Mouse (Mus musculus): ENCODE data around the gene Cxcl14. TPM values are rescaled to one million over a fixed set of nuclear protein-coding genes. Genes with fewer than 3 reads are reported as not detected.

Gene Cxcl14
- polyA plus RNA-seq, 1 experiment from 2014 or later = 4.9 TPM

DNA sequence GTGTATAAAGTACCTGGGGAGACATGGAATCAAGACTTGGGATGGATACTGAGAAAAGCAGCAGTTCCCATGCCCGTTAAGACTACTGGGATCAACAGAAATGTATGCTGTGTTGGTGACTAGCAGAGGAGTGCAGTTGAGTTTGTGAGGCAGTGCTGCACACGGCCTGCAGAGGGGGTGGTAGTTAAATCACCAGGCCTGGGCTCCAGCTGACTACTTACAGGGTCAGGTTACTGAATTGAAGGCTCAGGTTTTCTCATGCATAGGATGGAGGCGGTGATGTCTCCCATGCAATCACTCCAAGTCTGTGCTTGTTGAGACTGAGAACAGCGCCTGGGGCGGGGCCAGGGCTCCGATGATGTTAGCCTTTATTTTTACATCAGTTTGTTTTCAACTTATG, 31.4 kb upstream of the Cxcl14 start:
- WGBS = 21% methylated on average over 6 of the region's 6 CpGs
- Histone ChIP-seq H3K27ac (no peak overlapping the region), H3K27me3 (0 out of 2 replicates have a peak, but pooled peaks cover 3% of the 10 kb centered on the region), H3K4me1 (replicated peaks) (peaks cover 11% of the 10 kb centered on the region), H3K9ac (no peak overlapping the region), H3K4me2 (no peak overlapping the region), H3K36me3 (no peaks in the 10 kb centered on the region), H3K4me3 (no peak overlapping the region), H3K9me3 (no peaks in the 10 kb centered on the region)
- no peak for ATAC-seq (ENCODE audit: low FRiP score)

DNA sequence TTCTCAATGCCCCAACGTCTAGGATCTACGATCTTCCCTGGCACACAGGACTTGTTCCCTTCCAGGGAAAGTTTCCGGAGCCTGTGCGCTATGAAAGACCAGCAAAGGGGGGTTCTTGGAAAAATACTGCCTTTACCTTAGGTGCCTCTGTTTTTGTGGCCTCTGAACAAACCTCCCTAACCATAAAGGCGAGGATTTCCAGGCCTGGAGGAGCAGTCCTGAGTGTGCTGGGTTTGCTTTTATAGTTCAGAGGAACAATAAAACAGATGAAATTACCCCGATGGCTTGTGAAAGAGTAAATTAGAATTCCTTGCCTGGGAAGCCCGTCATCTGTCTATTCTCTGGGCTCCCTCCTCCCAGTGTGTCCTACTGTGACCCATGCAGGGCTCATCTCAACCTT, 25.3 kb upstream of the Cxcl14 start:
- 75% methylated on average over 7 of the region's 7 CpGs for WGBS
- Histone ChIP-seq H3K4me1 (replicated peaks) (no peaks in the 10 kb centered on the region; the same call in 1 of the 2 replicates), H3K9me3 (no peaks in the 10 kb centered on the region), H3K4me2 (no peak overlapping the region), H3K27me3 (no peaks in the 10 kb centered on the region), H3K36me3 (no peaks in the 10 kb centered on the region), H3K9ac (no peak overlapping the region), H3K4me3 (no peak overlapping the region), H3K27ac (no peak overlapping the region)
- ATAC-seq (ENCODE audit: low FRiP score) = no peak

DNA sequence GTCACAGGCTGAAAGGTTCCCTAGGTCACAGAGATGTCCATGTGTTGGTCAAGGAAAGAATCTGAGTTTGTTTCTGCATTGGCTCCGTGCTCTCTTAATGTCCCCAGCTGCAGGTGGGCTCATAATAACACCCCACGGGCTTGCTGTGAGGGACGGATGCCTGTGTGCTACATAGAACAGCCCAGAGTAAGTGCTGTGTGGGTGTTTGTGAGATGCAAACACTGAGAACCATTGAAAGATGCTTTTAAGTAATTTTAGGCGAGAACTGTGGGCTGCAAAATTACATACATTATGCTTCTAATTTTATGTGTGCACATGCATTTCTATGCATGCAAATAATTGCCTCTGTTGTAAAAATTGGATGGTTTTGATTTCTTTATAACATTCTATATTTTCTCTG, 20.6 kb upstream of the Cxcl14 start:
- no peak for ATAC-seq (ENCODE audit: low FRiP score)
- peaks cover 7% of the 10 kb centered on the region for H3K4me1 ChIP-seq (replicated peaks)
- H3K9me3 ChIP-seq = no peaks in the 10 kb centered on the region
- WGBS = 76% methylated on average over 4 of the region's 4 CpGs
- no peak overlapping the region for H3K4me2 ChIP-seq
- no peaks in the 10 kb centered on the region for H3K36me3 ChIP-seq
- no peaks in the 10 kb centered on the region for H3K27me3 ChIP-seq
- H3K4me3 ChIP-seq = no peak overlapping the region
- no peak overlapping the region for H3K9ac ChIP-seq
- no peak overlapping the region for H3K27ac ChIP-seq

DNA sequence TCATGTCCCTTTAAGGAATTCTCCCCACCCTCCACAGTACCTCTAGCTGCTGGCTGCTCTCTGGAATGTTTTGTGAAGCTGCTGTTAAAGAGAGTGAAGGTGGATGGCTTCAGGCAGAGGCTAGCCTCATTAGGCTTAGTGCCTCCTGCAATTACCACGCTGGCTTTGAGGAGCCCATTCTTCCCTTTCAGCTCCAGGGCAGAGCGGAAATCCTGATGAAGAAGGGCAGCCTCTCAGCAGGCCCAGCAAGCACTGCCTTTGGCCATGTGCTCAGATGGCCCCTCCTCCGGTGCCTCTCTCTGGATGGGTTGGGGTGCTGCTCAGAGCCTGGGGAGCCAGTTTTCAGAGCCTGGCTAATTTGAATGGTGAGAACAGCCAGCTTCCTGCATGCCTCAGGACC, 18.9 kb upstream of the Cxcl14 start:
- Histone ChIP-seq H3K27me3 (no peaks in the 10 kb centered on the region), H3K4me1 (replicated peaks) (peaks cover 7% of the 10 kb centered on the region), H3K9me3 (peaks cover 4% of the 10 kb centered on the region; the same call in 1 of the 2 replicates), H3K27ac (no peak overlapping the region), H3K4me2 (no peak overlapping the region), H3K4me3 (no peak overlapping the region), H3K36me3 (no peaks in the 10 kb centered on the region), H3K9ac (no peak overlapping the region; the same call in 1 of the 2 replicates)
- no peak for ATAC-seq (ENCODE audit: low FRiP score)
- 38% methylated on average over 3 of the region's 3 CpGs for WGBS

DNA sequence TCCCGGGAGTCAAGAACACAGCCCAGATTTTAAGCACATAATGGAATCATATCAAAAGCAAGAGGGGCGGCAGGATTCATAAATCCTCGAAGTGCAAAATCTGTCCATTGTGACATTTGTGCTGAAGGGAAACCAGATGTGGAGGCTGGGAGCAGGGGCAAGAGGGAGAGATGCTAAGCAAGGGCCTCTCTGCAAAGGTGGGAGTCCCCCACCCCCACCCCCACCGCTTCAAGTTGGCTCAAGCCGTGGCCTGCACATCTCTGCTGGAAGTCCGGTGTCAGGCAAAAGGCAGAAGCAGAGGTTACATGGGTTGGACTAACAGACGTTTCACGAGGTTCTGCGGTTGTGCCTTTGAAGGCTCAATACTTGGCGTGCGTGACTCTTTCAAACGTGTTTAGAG, 8.7 kb upstream of the Cxcl14 start:
- Histone ChIP-seq H3K9ac (no peak overlapping the region), H3K27ac (no peak overlapping the region), H3K36me3 (no peaks in the 10 kb centered on the region), H3K4me1 (replicated peaks) (0 out of 2 replicates have a peak, but pooled peaks cover 4% of the 10 kb centered on the region), H3K27me3 (0 out of 2 replicates have a peak, but pooled peaks cover 4% of the 10 kb centered on the region), H3K4me3 (no peak overlapping the region), H3K4me2 (no peak overlapping the region), H3K9me3 (peaks cover 3% of the 10 kb centered on the region; the same call in 1 of the 2 replicates)
- WGBS = 82% methylated on average over 12 of the region's 12 CpGs
- ATAC-seq (ENCODE audit: low FRiP score) = no peak

DNA sequence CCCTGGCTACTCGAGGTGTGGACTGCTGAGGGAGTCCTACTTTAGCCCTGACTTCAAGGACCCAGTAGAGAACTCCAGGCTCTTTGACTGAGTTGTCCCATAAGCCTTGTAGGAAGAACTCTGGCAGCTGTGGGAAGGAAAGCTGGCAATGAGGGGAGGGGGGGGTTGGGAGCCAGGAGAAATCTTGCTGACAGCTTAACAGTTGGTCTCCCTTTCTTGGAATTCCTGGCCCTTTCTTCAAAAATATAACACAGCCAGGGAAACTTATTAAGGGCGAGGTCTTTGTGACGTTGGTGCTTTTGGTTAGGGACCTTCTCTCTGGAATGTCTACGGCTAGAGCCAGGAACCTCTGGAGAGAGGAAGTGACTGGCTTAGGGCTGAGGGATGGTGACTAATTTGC, 8.1 kb upstream of the Cxcl14 start:
- WGBS = 60% methylated on average over 4 of the region's 4 CpGs
- 0 out of 2 replicates have a peak, but pooled peaks cover 4% of the 10 kb centered on the region for H3K4me1 ChIP-seq (replicated peaks)
- H3K4me3 ChIP-seq = no peak overlapping the region
- ATAC-seq (ENCODE audit: low FRiP score) = no peak
- H3K36me3 ChIP-seq = no peaks in the 10 kb centered on the region
- H3K9me3 ChIP-seq = no peaks in the 10 kb centered on the region
- H3K4me2 ChIP-seq = no peak overlapping the region
- H3K9ac ChIP-seq = no peak overlapping the region
- peaks cover 9% of the 10 kb centered on the region; the same call in 1 of the 2 replicates for H3K27me3 ChIP-seq
- H3K27ac ChIP-seq = no peak overlapping the region

DNA sequence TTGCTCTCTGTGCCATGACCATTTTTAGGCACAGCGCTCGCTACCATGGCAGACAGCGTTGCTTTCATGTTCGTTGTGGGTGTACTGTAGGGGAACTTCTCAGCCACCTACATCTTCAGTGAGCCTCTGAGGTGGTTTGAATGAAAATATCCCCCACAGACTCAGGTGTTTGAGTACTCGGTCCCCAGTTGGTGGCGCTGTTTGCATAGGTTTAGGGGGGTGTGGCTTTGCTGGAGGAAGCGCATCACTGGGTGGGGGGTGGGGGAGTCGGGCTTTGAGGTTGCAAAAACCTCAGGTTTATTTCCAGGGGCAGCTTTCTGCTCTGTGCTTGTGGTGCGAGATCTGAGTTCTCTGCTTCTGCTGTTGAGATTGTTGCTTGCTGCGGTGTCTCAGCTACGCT, 3.0 kb upstream of the Cxcl14 start:
- Histone ChIP-seq H3K36me3 (no peaks in the 10 kb centered on the region), H3K9me3 (no peaks in the 10 kb centered on the region), H3K27ac (no peak overlapping the region), H3K9ac (no peak overlapping the region), H3K4me1 (replicated peaks) (peaks cover 23% of the 10 kb centered on the region), H3K4me3 (no peak overlapping the region), H3K4me2 (no peak overlapping the region), H3K27me3 (peaks cover 60% of the 10 kb centered on the region)
- ATAC-seq (ENCODE audit: low FRiP score) = no peak
- WGBS = 91% methylated on average over 11 of the region's 11 CpGs

DNA sequence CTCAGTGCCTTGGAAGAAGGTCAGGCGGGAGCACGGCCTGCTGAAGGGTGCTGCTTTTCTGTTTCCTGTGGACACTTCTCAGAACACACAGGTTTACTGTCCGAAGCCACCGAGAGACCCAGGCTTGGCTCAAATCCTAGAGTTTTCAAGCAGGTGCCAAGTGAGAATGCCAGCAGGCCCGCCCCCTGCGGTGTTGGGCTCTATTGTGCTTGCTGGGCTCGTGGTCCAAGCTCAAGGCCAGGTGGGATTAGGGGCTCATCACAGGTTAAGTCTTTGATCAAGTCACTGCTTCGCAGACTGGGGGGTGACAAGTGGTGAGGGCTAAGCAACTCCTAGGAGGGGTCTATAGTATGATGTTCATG, 289 bp upstream of the Cxcl14 start:
- ATAC-seq (ENCODE audit: low FRiP score) = no peak; the same call in 1 of the 2 replicates
- peaks cover 83% of the 10 kb centered on the region for H3K27me3 ChIP-seq
- no peak overlapping the region for H3K27ac ChIP-seq
- H3K4me1 ChIP-seq (replicated peaks) = peaks cover 23% of the 10 kb centered on the region
- H3K36me3 ChIP-seq = no peaks in the 10 kb centered on the region
- H3K9me3 ChIP-seq = no peaks in the 10 kb centered on the region
- H3K4me2 ChIP-seq = peak overlapping the region; percentile 78
- WGBS = 6% methylated on average over 8 of the region's 8 CpGs
- peak overlapping the region; percentile 46 for H3K4me3 ChIP-seq
- peak overlapping the region; percentile 73 for H3K9ac ChIP-seq

DNA sequence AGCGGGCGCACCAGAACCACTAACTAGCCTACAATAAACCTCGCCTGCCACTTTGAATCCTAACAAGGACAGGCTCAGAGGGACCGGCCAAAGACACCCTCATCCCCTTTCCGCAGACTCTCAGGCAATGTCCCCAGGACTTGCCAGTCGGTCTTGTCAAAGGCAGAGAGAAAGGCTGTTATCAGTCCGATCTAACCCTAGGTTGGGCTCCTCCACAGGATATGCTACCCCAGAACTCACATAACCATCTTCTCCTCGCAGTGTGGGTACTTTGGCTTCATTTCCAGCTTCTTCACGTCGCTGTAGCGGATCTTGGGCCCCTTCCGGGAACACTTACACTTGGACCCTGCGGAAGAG, 787 bp downstream of the Cxcl14 start:
- Histone ChIP-seq H3K4me1 (replicated peaks) (peaks cover 23% of the 10 kb centered on the region), H3K27ac (no peak overlapping the region), H3K27me3 (peaks cover 92% of the 10 kb centered on the region), H3K4me2 (peak overlapping the region; percentile 78), H3K4me3 (peak overlapping the region; percentile 46), H3K9ac (peak overlapping the region; percentile 73; the same call in 1 of the 2 replicates), H3K9me3 (no peaks in the 10 kb centered on the region), H3K36me3 (no peaks in the 10 kb centered on the region)
- no peak for ATAC-seq (ENCODE audit: low FRiP score)
- 2% methylated on average over 13 of the region's 13 CpGs for WGBS

DNA sequence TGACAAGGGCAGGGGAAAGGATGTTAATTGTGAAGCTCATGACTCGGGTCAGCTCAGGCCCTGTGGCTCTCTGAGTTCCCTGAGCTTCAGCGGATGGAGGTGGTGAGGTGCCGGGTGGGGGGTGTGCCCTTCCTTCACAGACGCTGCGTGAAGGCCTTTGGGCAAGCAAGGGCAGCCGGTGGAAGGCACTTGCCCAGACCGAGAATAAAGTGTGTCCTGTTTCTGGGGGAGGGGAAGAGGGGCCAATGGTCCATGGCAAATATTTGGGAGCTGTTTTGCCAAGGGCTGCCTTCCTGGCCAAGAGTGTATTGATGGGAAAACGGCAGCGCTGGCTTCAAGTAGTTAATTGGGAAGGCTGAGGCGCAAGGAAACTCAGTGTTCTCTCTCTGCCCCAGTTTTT, 1.4 kb downstream of the Cxcl14 start:
- ATAC-seq (ENCODE audit: low FRiP score) = no peak
- H3K36me3 ChIP-seq = no peaks in the 10 kb centered on the region
- H3K4me1 ChIP-seq (replicated peaks) = peaks cover 23% of the 10 kb centered on the region
- H3K9me3 ChIP-seq = no peaks in the 10 kb centered on the region
- H3K27ac ChIP-seq = no peak overlapping the region
- peaks cover 94% of the 10 kb centered on the region for H3K27me3 ChIP-seq
- no peak overlapping the region for H3K9ac ChIP-seq
- WGBS = 6% methylated on average over 10 of the region's 10 CpGs
- H3K4me3 ChIP-seq = peak overlapping the region; percentile 46; the same call in 1 of the 2 replicates
- 0 out of 2 replicates have a peak overlapping the region, but pooled peaks have one; percentile 78 for H3K4me2 ChIP-seq

DNA sequence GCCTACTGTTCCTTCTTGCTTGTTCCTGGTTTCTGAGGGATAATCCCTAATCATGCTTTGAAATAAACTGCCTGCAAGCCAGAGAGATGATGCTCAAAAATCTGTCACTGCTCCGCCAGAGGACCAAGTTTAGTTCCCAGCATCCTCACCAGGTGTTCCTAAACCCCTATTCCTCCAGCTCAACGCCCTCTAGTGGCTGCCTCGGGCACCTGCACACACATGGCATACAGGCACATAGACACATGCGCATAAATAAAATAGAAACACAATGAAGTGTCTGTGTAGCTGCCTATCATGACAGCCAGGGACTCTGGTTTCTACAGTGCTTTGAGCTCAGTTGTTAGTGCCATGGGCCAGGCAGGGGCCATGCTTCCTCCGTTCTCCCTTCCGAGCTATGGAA, 6.4 kb downstream of the Cxcl14 start:
- WGBS = 82% methylated on average over 6 of the region's 6 CpGs
- no peak overlapping the region for H3K9ac ChIP-seq
- no peak for ATAC-seq (ENCODE audit: low FRiP score)
- no peak overlapping the region for H3K27ac ChIP-seq
- H3K4me1 ChIP-seq (replicated peaks) = peaks cover 19% of the 10 kb centered on the region; the same call in 1 of the 2 replicates
- no peaks in the 10 kb centered on the region for H3K36me3 ChIP-seq
- H3K4me3 ChIP-seq = no peak overlapping the region
- H3K27me3 ChIP-seq = peaks cover 48% of the 10 kb centered on the region
- H3K9me3 ChIP-seq = no peaks in the 10 kb centered on the region
- H3K4me2 ChIP-seq = no peak overlapping the region

DNA sequence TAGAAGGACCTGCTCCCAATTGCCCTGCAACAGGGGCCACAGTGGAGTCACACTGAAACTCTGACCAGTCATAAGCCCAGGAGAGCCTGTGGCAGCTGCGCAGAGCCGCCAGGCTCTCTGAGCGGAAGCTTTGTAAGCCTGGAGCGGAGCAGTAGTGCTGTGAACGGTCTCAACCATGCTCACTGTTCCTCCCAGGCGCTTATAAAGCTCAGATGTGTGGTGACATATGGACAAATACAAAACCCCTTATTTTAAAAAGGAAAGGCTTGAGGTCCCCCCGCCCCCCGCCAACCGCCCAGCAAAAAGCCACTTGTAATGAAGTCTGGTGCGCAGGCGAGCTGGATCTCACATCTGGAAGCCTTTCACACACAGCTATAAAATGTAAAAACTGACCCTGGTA, 7.1 kb downstream of the Cxcl14 start:
- H3K9me3 ChIP-seq = no peaks in the 10 kb centered on the region
- peaks cover 41% of the 10 kb centered on the region for H3K27me3 ChIP-seq
- H3K4me3 ChIP-seq = no peak overlapping the region
- H3K27ac ChIP-seq = no peak overlapping the region
- no peak overlapping the region for H3K4me2 ChIP-seq
- WGBS = 67% methylated on average over 11 of the region's 11 CpGs
- ATAC-seq (ENCODE audit: low FRiP score) = no peak
- no peaks in the 10 kb centered on the region for H3K36me3 ChIP-seq
- H3K9ac ChIP-seq = peak overlapping the region; percentile 10; the same call in 1 of the 2 replicates
- H3K4me1 ChIP-seq (replicated peaks) = peaks cover 14% of the 10 kb centered on the region; the same call in 1 of the 2 replicates

DNA sequence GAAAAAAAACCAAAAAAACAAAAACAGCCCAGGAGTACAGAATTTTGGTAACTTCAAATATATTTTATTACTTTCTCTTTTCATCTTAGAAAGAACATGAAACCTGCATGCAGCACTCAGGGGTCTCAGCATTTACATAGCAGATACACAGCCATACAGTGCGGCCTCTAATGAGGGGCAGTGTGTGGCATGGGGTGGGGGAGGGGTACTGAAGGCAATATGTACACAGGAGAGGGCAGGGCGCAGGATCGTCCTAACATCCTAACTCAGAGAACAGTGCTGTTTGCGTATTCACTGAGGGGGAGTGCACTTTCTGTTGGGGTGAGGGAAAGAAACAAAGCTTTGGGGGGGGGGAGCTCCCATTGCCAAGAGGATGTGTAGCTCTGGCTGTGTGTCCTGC, 7.8 kb downstream of the Cxcl14 start:
- no peak overlapping the region for H3K27ac ChIP-seq
- no peak overlapping the region for H3K4me2 ChIP-seq
- H3K4me3 ChIP-seq = no peak overlapping the region
- no peaks in the 10 kb centered on the region for H3K36me3 ChIP-seq
- ATAC-seq (ENCODE audit: low FRiP score) = no peak
- H3K9ac ChIP-seq = no peak overlapping the region
- H3K9me3 ChIP-seq = no peaks in the 10 kb centered on the region
- H3K4me1 ChIP-seq (replicated peaks) = peaks cover 14% of the 10 kb centered on the region; the same call in 1 of the 2 replicates
- WGBS = 42% methylated on average over 4 of the region's 4 CpGs
- H3K27me3 ChIP-seq = peaks cover 34% of the 10 kb centered on the region

Data from hindbrain, embryonic 13.5 days (tissue).